Mouse (Mus musculus) layer of hippocampus, adult 9-11 months (tissue): ENCODE measurements around the gene Olfr1037.
"Not testable (repeated sequence)": the region's sequence is repeated elsewhere in the genome, so short reads cannot be mapped to it uniquely, and the experiment has no call there.

Source experiments
- DNase-seq: peaks from one replicate; pipeline ENCODE4 v3.0.0; 2022

Gene Olfr1037

DNA sequence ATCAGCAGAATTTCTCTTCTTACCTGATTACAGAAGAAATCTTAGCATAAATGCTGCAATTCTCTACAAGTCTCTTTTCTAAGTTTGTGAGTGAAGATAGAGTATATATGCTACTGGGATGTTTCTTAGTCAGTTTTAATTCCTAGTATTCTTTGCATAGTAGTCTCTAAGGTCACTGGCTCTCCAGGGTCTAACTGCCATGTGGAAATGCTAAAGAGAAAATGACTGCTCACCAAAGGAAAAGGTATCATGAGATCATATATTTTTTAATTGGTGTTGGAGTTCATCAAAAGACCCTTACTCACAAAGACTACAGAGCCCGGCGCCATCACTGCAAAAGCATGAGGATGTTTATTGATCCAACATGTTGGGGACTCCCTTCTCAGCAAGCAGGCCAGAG, at the start of gene Olfr1037:
Gene Olfr1037, minus strand, starts transcription at position 101 of the 400 bp plus-strand sequence.
- DNase-seq, result no peak

DNA sequence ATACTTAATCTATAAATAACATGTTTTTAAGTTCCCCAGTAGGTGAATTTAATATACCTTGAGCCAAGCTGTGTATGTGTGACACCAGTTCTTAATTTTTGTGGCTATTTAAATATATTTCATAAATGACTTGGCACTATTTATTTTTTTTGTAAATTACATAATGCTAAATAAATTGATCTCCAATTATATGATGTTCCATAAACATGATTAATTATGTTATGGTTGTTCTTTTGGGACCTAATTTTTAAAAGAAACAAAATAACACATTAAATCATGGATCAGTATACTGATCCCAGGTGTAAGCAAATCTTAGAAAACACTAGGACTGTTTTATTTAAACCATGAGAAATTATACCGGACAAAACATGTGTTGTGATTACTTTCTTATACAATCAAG, 48.6 kb upstream of the Olfr1037 start, which contains the start of gene Olfr1039:
Gene Olfr1039, minus strand, starts transcription at position 101 of the 400 bp plus-strand sequence.
- DNase-seq, result no peak

DNA sequence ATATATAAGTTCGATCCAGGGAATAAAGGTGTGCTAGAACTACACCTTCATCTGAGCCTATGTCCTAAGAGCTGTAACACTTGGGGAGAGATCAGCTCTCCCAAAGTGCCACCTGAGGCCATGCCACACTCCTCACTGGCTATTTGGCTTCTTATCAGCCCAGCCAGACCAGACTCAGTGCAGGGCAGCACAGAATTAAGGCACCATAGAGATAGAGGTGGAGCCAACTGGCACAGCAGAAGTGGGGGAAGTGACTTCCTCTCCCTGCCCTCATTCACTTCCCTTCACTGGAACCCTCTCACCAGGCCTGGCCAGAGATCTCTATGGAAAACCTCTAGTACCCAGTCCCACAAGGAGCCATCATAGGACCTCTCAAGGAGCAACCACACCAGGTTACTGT, 6.7 kb downstream of the Olfr1037 start:
- DNase-seq, result not testable (repeated sequence)

DNA sequence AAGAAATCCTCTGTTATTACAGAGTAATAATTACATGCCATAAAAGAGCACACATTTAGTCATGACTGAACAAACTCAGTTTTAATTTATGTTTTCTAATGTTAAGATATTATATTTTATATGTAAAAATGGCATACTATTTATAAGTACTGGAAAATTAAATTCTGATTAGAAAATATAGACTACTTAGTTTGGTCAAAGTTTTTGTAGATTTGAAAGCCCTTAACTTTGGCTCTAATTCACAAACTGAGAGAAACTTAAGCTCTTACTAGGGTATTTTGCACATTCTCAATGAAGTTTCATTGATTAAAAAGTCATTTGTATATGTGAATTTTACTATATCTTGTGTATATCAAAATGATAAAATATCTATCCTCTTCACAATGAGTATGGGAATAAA, 13.5 kb downstream of the Olfr1037 start, which contains the start of gene Olfr1036:
Gene Olfr1036, plus strand, starts transcription at position 301 of the 400 bp plus-strand sequence.
- DNase-seq, result not testable (repeated sequence)

DNA sequence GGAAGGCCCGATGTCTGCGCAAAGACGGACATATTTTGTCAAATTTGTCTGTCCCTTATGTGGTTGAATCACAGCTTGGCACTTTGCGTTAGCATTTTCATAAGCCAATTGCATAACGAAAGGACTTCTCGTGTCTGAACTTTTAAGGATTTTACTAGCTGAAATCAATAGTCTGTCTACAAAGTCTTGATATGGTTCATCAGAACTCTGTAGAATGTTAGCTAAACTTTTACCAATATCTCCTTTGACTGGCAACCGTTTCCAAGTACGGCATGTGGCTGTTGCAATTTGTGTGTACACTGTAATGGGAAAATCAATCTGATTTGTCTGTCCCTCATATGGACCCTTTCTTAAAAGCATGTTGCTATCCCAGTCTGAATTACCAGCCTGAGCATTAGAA, 17.0 kb downstream of the Olfr1037 start:
- DNase-seq, result no peak

DNA sequence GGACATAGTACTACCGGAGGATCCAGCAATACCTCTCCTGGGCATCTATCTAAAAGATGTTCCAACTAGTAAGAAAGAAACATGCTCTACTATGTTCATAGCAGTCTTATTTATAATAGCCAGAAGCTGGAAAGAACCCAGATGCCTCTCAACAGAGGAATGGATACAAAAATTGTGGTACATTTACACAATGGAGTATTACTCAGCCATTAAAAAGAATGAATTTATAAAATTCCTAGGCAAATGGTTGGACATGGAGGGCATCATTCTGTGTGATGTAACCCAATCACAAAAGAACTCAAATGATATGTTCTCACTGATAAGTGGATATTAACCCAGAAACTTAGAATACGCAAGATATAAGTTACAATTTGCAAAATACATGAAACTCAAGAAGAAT, 23.4 kb downstream of the Olfr1037 start:
- DNase-seq, result not testable (repeated sequence)

DNA sequence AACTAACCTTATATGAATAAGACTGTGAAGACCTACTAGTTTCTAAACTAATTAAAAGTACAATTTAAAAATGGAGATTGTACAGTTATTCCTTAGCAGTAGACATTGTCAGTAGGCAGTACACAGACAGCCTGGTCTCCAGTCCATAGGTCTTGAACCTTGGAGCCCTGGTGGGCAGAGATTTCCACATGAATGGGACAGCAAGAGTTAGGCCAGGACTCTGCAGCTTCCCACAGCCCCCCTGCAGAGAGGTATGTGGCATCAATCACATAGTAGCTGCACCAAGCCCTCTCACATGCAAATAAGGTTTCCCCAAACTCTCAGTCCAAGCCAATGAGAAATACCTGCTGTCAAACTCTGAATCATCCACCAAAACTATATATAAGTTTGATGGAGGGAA, 36.4 kb downstream of the Olfr1037 start:
- not testable (repeated sequence) for DNase-seq

DNA sequence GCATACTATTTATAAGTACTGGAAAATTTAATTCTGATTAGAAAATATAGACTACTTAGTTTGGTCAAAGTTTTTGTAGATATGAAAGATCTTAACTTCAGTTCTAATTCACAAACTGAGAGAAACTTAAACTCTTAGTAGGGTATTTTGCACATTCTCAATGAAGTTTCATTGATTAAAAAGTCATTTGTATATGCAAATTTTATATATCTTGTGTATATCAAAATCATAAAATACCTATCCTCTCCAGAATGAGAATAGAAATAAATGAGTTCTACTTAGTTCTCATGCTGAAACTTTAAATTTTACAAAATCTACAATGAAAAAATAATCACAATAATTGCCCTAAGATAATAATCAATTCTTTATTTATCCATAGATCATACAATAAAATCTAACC, 41.6 kb downstream of the Olfr1037 start, which contains the start of gene Olfr1034:
Gene Olfr1034, plus strand, starts transcription at position 301 of the 400 bp plus-strand sequence.
- no peak for DNase-seq
